Mouse (Mus musculus) heart, embryonic 16.5 days (tissue): ENCODE results near the gene Bzw1. TPM values are rescaled to one million over a fixed set of nuclear protein-coding genes. Genes with fewer than 3 reads are reported as not detected.
"Not testable (repeated sequence)": the region's sequence is repeated elsewhere in the genome, so short reads cannot be mapped to it uniquely, and the experiment has no call there.

ENCODE experiments used
- ATAC-seq: fragments of 200-750 bp; cut with Nextera tagmentation; replicated peaks from 2 replicates; pipeline ENCODE4 v1.8.0; 2017; ENCODE audit warnings: moderate number of reproducible peaks; ENCODE audit not compliant: insufficient read depth, low FRiP score; ENCODE audit errors: extremely low read depth
- H3K27ac ChIP-seq: fragments of 300-500 bp; sonication (generic); 2 replicates; pipeline ENCODE4 v1.5.1; 2014; ENCODE audit warnings: mild to moderate bottlenecking, low read length, control low read depth, moderate library complexity
- H3K27me3 ChIP-seq: fragments of 300-500 bp; sonication (generic); 2 replicates; pipeline ENCODE4 v1.6.1; 2014; ENCODE audit warnings: low read length, mixed read lengths; ENCODE audit not compliant: control insufficient read depth, insufficient read depth
- H3K36me3 ChIP-seq: fragments of 300-500 bp; sonication (generic); 2 replicates; pipeline ENCODE4 v1.6.1; 2014; ENCODE audit not compliant: control insufficient read depth, insufficient read depth
- H3K4me1 ChIP-seq: fragments of 300-500 bp; sonication (generic); 2 replicates; pipeline ENCODE4 v1.6.1; 2014; ENCODE audit warnings: low read length, mixed read lengths; ENCODE audit not compliant: control insufficient read depth, insufficient read depth
- H3K4me2 ChIP-seq: fragments of 300-500 bp; sonication (generic); 2 replicates; pipeline ENCODE4 v1.6.1; 2014; ENCODE audit warnings: low read depth, mild to moderate bottlenecking, control low read depth, low read length
- H3K4me3 ChIP-seq: fragments of 300-500 bp; sonication (generic); 2 replicates; pipeline ENCODE4 v1.5.1; 2014; ENCODE audit warnings: mild to moderate bottlenecking, control low read depth, low read length
- H3K9ac ChIP-seq: fragments of 300-500 bp; sonication (generic); 2 replicates; pipeline ENCODE4 v1.6.1; 2014; ENCODE audit warnings: low read length, control low read depth
- H3K9me3 ChIP-seq: fragments of 300-500 bp; sonication (generic); replicated peaks from 2 replicates; pipeline ENCODE4 v1.6.1; 2016; ENCODE audit warnings: low read length; ENCODE audit not compliant: control insufficient read depth
- WGBS: fragments of 180-500 bp; shearing (Covaris S2); extraction: QIAGEN DNeasy Blood & Tissue Kit; methylation state at CpG from one replicate; pipeline ENCODE4 v1.1.7; 2014; 5-methylcytosine and 5-hydroxymethylcytosine counted together
- polyA plus RNA-seq: library from polyadenylated mRNA; unstranded; fragments of >200 nt; fragmentation: Nextera tagmentation; extraction: Ambion mirVana; gene quantifications from 2 replicates; pipeline ENCODE4 v1.2.1, GENCODE M21; 2015

Bzw1 gene
- polyA plus RNA-seq, 1 experiment from 2014 or later = 183 TPM

- H3K27me3 ChIP-seq = no peaks in the 10 kb centered on the region
- H3K36me3 ChIP-seq = no peaks in the 10 kb centered on the region
- no peaks in the 10 kb centered on the region for H3K4me1 ChIP-seq
- ATAC-seq = no peak
- H3K4me2 ChIP-seq = no peak overlapping the region
- peaks cover 10% of the 10 kb centered on the region; the same call in 1 of the 2 replicates for H3K9me3 ChIP-seq
- H3K27ac ChIP-seq = no peak overlapping the region
- 89% methylated on average over 12 of the region's 12 CpGs for WGBS
- H3K9ac ChIP-seq = no peak overlapping the region
- H3K4me3 ChIP-seq = no peak overlapping the region
Observed at GRCm38 (mm10) chr1:58364551-58364950, 28.1 kb upstream of the Bzw1 start.

DNA sequence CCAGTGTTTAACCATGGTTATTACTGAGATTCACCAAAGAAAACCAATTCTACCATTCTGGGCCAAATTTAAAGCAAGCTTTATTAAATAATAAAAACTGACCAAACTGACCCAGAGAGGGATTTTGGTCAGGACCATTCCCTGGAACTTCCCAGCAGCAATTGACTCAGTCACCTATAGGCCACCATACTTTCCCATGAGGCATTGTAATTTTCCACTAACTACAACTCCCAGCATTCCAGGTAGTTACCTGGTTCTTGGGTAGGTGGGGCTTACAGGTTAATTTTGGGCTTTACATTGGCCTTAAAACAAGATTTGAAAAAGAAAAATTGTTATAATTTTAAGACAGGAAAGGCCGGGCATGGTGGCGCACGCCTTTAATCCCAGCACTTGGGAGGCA lies 26.9 kb upstream of the Bzw1 start:
- Histone ChIP-seq H3K4me1 (no peaks in the 10 kb centered on the region), H3K9me3 (peaks cover 10% of the 10 kb centered on the region; the same call in 1 of the 2 replicates), H3K9ac (no peak overlapping the region), H3K36me3 (no peaks in the 10 kb centered on the region), H3K4me2 (no peak overlapping the region), H3K4me3 (no peak overlapping the region), H3K27me3 (no peaks in the 10 kb centered on the region), H3K27ac (no peak overlapping the region)
- WGBS = 95% methylated on average over 3 of the region's 3 CpGs
- no peak for ATAC-seq

DNA sequence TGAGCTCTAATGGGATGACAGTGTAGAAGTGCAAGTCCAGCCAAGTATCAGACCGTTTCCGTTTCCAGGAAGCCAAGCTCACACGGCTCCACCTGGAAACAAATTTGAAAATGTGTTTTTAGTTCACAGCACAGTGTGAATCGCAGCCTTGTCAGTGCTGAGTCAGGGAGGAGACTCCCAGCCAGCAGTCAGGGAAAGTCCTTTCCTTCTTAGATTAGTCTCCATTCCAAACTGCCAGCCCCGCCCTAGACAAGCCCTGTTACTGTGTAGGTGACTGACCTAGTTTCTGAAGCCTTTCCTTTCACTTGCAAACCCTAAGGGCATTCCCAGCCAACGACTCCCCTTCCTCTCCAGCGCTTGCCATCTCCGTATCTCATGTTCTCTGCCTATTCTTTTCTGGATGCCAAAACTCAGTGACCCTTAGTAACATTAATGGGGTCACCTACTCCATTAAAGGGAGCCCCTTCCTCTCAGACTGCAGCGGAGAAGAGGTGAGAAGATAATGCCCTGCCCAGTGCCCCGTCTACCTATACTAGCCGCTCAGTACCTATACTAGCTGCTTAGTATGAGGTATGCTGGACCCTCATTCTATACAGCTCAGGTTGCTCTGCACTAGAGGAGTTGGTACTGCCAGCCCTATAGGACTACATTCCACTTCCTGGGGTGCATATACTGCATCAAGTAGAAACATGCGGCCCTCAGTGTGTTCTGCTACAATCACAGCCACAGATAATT lies 25.8 kb upstream of the Bzw1 start:
- peak; percentile 49; the same call in 1 of the 2 replicates for ATAC-seq

GRCm38 (mm10) chr1:58369716-58370115 lies 23.0 kb upstream of the Bzw1 start:
- Histone ChIP-seq H3K9ac (no peak overlapping the region), H3K4me3 (no peak overlapping the region), H3K9me3 (peaks cover 7% of the 10 kb centered on the region; the same call in 1 of the 2 replicates), H3K27me3 (no peaks in the 10 kb centered on the region), H3K4me1 (no peaks in the 10 kb centered on the region), H3K4me2 (no peak overlapping the region), H3K36me3 (no peaks in the 10 kb centered on the region), H3K27ac (no peak overlapping the region)
- no peak for ATAC-seq
- 67% methylated on average over 2 of the region's 2 CpGs for WGBS

More for the DNA sequence above, 25.8 kb upstream of the Bzw1 start:
- Histone ChIP-seq H3K9ac (no peak overlapping the region), H3K36me3 (no peaks in the 10 kb centered on the region), H3K4me1 (no peaks in the 10 kb centered on the region), H3K9me3 (peaks cover 10% of the 10 kb centered on the region; the same call in 1 of the 2 replicates), H3K27me3 (no peaks in the 10 kb centered on the region), H3K4me3 (no peak overlapping the region), H3K4me2 (no peak overlapping the region), H3K27ac (no peak overlapping the region)
- 74% methylated on average over 12 of the region's 12 CpGs for WGBS

GRCm38 (mm10) chr1:58374266-58374665 lies 18.4 kb upstream of the Bzw1 start:
- not testable (repeated sequence) for H3K9me3 ChIP-seq, H3K4me1 ChIP-seq, H3K4me3 ChIP-seq, ATAC-seq, H3K27me3 ChIP-seq, H3K4me2 ChIP-seq, H3K9ac ChIP-seq, H3K36me3 ChIP-seq, H3K27ac ChIP-seq
- WGBS = 64% methylated on average over 2 of the region's 2 CpGs

- Histone ChIP-seq H3K4me3 (no peak overlapping the region), H3K36me3 (no peaks in the 10 kb centered on the region), H3K4me2 (no peak overlapping the region), H3K9me3 (no peaks in the 10 kb centered on the region), H3K4me1 (no peaks in the 10 kb centered on the region), H3K9ac (no peak overlapping the region), H3K27ac (no peak overlapping the region), H3K27me3 (no peaks in the 10 kb centered on the region)
- WGBS = 65% methylated on average over 3 of the region's 3 CpGs
- no peak for ATAC-seq
Observed at GRCm38 (mm10) chr1:58375574-58376147, 17.0 kb upstream of the Bzw1 start.

- Histone ChIP-seq H3K4me2 (no peak overlapping the region), H3K9me3 (no peaks in the 10 kb centered on the region), H3K27ac (no peak overlapping the region), H3K9ac (no peak overlapping the region), H3K4me1 (no peaks in the 10 kb centered on the region), H3K4me3 (no peak overlapping the region), H3K27me3 (no peaks in the 10 kb centered on the region), H3K36me3 (no peaks in the 10 kb centered on the region)
- 65% methylated on average over 5 of the region's 5 CpGs for WGBS
- no peak for ATAC-seq
Observed at GRCm38 (mm10) chr1:58382586-58383281, 10.0 kb upstream of the Bzw1 start.

DNA sequence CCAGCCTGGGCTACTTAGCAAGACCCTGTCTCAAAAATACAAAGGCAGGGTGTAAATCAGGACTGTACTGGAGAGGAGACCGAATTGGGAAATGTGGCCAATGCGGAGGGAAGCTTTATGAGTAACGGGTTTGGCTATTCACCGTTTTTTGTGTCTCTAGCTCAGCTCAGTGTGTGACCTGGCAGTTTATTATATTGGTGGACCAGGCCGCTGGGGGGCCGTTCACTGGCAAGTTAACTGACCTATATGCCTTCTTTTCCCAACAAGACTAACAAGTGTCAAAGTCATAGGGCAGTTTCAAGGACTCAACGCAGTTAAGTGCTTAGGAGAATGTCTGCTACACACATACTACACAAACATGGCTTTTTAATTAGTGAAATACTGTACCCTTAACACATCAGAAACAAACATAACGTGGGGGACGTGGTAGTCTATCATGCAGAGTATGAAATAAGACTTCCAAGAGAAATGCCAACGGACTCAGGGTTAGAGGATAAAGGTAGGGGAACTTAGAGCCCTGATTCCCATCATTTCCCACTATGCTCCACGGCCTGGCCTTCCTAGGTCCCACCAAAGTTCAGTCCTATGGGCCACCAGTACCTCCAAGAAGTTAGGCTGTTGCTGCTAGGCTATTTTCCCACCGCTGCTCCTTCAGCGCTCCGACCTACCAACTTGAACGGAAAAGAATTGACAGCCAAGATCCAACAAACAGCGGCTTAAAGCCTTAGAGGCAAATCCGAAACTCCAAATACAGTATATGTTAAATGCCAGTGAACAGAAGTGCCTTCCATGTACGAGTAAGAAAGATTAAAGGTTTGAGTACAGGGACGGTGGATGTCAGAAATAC lies 1.1 kb upstream of the Bzw1 start:
- Histone ChIP-seq H3K4me2 (peak overlapping the region; percentile 78), H3K9ac (peak overlapping the region; percentile 99), H3K4me1 (peaks cover 13% of the 10 kb centered on the region), H3K9me3 (no peaks in the 10 kb centered on the region), H3K4me3 (peak overlapping the region; percentile 94), H3K27me3 (no peaks in the 10 kb centered on the region), H3K36me3 (peaks cover 15% of the 10 kb centered on the region), H3K27ac (peak overlapping the region; percentile 99)
- no peak for ATAC-seq
- WGBS = 42% methylated on average over 19 of the region's 19 CpGs
